Mouse (Mus musculus) liver, embryonic 12.5 days (tissue): ENCODE data around the gene Myl4. TPM values are rescaled to one million over a fixed set of nuclear protein-coding genes. Genes with fewer than 3 reads are reported as not detected.

ENCODE experiments used
- ATAC-seq: fragments of 200-750 bp; cut with Nextera tagmentation; 2 replicates; pipeline ENCODE4 v1.8.0; 2017; ENCODE audit warnings: moderate number of reproducible peaks, mild to moderate bottlenecking, moderate library complexity
- H3K27ac ChIP-seq: fragments of 300-500 bp; sonication (generic); 2 replicates; pipeline ENCODE4 v1.5.1; 2016; ENCODE audit warnings: mild to moderate bottlenecking
- H3K27me3 ChIP-seq: fragments of 300-500 bp; sonication (generic); replicated peaks from 2 replicates; pipeline ENCODE4 v1.6.1; 2016; ENCODE audit warnings: mild to moderate bottlenecking, moderate library complexity
- H3K36me3 ChIP-seq: fragments of 300-500 bp; sonication (generic); 2 replicates; pipeline ENCODE4 v1.6.1; 2016; ENCODE audit warnings: mild to moderate bottlenecking, moderate library complexity
- H3K4me1 ChIP-seq: fragments of 300-500 bp; sonication (generic); 2 replicates; pipeline ENCODE4 v1.6.1; 2016
- H3K4me2 ChIP-seq: fragments of 300-500 bp; sonication (generic); 2 replicates; pipeline ENCODE4 v1.6.1; 2016; ENCODE audit warnings: mild to moderate bottlenecking, moderate library complexity
- H3K4me3 ChIP-seq: fragments of 300-500 bp; sonication (generic); 2 replicates; pipeline ENCODE4 v1.5.1; 2016; ENCODE audit warnings: mild to moderate bottlenecking, moderate library complexity
- H3K9ac ChIP-seq: fragments of 300-500 bp; sonication (generic); 2 replicates; pipeline ENCODE4 v1.6.1; 2016; ENCODE audit warnings: mild to moderate bottlenecking, moderate library complexity
- H3K9me3 ChIP-seq: fragments of 300-500 bp; sonication (generic); replicated peaks from 2 replicates; pipeline ENCODE4 v1.6.1; 2016; ENCODE audit warnings: mild to moderate bottlenecking, moderate library complexity
- WGBS: fragments of 180-500 bp; shearing (Covaris S2); methylation state at CpG from one replicate; pipeline ENCODE4 v1.1.7; 2016; ENCODE audit not compliant: insufficient replicate concordance; 5-methylcytosine and 5-hydroxymethylcytosine counted together
- polyA plus RNA-seq: library from polyadenylated mRNA; unstranded; fragments of >200 nt; fragmentation: Nextera tagmentation; extraction: Ambion mirVana; gene quantifications from 2 replicates; pipeline ENCODE4 v1.2.1, GENCODE M21; 2016

The Myl4 gene
- polyA plus RNA-seq, 1 experiment from 2014 or later, result 1.5 TPM

- Histone ChIP-seq H3K4me3 (no peak overlapping the region), H3K36me3 (no peaks in the 10 kb centered on the region), H3K4me1 (no peaks in the 10 kb centered on the region), H3K4me2 (no peak overlapping the region), H3K27me3 (peaks cover 53% of the 10 kb centered on the region), H3K9me3 (no peaks in the 10 kb centered on the region), H3K27ac (no peak overlapping the region), H3K9ac (no peak overlapping the region)
- WGBS, result 40% methylated on average over 13 of the region's 13 CpGs
- no peak for ATAC-seq
Measured at GRCm38 (mm10) chr11:104582630-104583364, 32.3 kb downstream of the Myl4 start.

DNA sequence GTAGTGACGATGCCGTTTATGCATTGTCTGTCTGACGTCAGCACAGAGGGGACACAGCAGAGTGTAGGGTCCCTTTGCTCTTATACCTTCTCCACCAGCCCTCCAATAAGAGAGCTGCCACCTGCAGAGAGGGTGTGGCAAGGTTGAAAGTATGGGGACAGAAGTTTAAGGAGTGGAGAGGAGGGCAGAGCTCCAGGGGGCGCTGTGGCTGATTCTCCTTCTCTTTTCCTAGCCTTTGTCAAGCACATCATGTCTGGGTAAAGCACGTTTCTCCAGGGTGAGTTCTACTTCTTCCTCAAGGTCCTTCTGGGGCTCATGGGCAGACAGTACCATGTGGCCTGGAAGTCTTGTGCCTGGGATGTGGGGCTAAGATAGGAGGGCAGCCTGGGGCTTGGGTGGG, 35.0 kb downstream of the Myl4 start:
- H3K9ac ChIP-seq, result no peak overlapping the region
- no peak for ATAC-seq
- no peaks in the 10 kb centered on the region for H3K9me3 ChIP-seq
- WGBS, result 54% methylated on average over 5 of the region's 5 CpGs
- H3K4me3 ChIP-seq, result no peak overlapping the region
- peaks cover 30% of the 10 kb centered on the region for H3K27me3 ChIP-seq
- H3K4me1 ChIP-seq, result no peaks in the 10 kb centered on the region
- no peaks in the 10 kb centered on the region for H3K36me3 ChIP-seq
- H3K4me2 ChIP-seq, result no peak overlapping the region
- no peak overlapping the region for H3K27ac ChIP-seq

DNA sequence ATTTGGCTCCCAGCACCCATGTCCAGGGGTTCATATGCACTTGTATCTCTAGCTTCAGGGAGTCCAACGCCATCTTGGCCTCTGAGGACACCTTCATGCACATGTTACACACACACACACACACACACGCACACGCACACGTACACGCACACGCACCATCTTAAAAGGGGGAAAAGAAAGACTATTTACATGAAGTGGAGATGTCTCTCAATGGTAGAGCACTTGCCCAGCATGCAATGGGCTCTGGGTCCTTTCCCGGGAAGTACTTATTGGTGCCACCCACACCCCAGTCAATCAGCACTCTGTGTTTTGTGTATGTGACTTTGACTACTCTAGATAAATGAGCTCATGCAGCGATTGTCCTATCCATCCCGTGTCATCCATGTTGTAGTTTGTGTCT, 37.4 kb downstream of the Myl4 start:
- H3K36me3 ChIP-seq, result no peaks in the 10 kb centered on the region
- H3K9me3 ChIP-seq, result no peaks in the 10 kb centered on the region
- 90% methylated on average over 9 of the region's 9 CpGs for WGBS
- H3K27ac ChIP-seq, result no peak overlapping the region
- ATAC-seq, result no peak
- no peak overlapping the region for H3K4me3 ChIP-seq
- no peak overlapping the region for H3K9ac ChIP-seq
- H3K4me2 ChIP-seq, result no peak overlapping the region
- peaks cover 8% of the 10 kb centered on the region; the same call in 1 of the 2 replicates for H3K27me3 ChIP-seq
- H3K4me1 ChIP-seq, result no peaks in the 10 kb centered on the region

GRCm38 (mm10) chr11:104588513-104588912, 38.0 kb downstream of the Myl4 start:
- peaks cover 3% of the 10 kb centered on the region; the same call in 1 of the 2 replicates for H3K27me3 ChIP-seq

GRCm38 (mm10) chr11:104589570-104589969, 39.1 kb downstream of the Myl4 start:
- Histone ChIP-seq H3K36me3 (no peaks in the 10 kb centered on the region), H3K4me2 (no peak overlapping the region), H3K9me3 (no peaks in the 10 kb centered on the region), H3K9ac (no peak overlapping the region), H3K27me3 (peaks cover 2% of the 10 kb centered on the region; the same call in 1 of the 2 replicates), H3K27ac (no peak overlapping the region), H3K4me3 (no peak overlapping the region), H3K4me1 (no peaks in the 10 kb centered on the region)
- 41% methylated on average over 1 of the region's 1 CpGs for WGBS
- ATAC-seq, result no peak

More at GRCm38 (mm10) chr11:104588513-104588912, 38.0 kb downstream of the Myl4 start:
- whole genome bisulfite sequencing, result 75% methylated on average over 2 of the region's 2 CpGs
- Histone ChIP-seq H3K9me3 (no peaks in the 10 kb centered on the region), H3K4me3 (no peak overlapping the region), H3K36me3 (no peaks in the 10 kb centered on the region), H3K9ac (no peak overlapping the region), H3K4me1 (no peaks in the 10 kb centered on the region), H3K4me2 (no peak overlapping the region), H3K27ac (no peak overlapping the region)
- ATAC-seq, result no peak

DNA sequence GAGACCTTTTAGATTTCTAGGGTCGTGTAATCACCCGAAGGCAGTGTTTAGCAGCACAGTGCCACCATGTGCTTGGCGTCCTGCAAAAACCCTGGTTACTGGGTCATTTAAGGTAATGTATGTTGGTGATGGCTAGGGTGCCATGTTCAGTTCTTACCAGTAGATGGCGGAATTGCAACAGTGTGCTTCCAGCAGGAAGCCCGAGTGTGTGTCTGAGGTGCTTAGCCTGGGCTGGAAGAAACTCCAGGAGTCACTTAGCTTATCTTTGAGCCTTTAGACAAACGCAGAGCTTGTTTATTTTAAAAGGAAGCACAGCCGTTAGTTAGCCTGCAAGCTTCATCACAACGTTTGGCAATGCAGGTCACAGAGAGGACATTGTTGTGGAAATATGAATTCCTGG, 39.7 kb downstream of the Myl4 start:
- H3K4me1 ChIP-seq, result no peaks in the 10 kb centered on the region
- 0% methylated on average over 8 of the region's 8 CpGs for WGBS

GRCm38 (mm10) chr11:104592066-104592835, 41.8 kb downstream of the Myl4 start:
- Histone ChIP-seq H3K36me3 (no peaks in the 10 kb centered on the region), H3K9me3 (no peaks in the 10 kb centered on the region), H3K4me3 (no peak overlapping the region), H3K4me1 (peaks cover 10% of the 10 kb centered on the region), H3K27ac (no peak overlapping the region), H3K27me3 (peaks cover 12% of the 10 kb centered on the region; the same call in 1 of the 2 replicates), H3K4me2 (no peak overlapping the region), H3K9ac (no peak overlapping the region)
- 60% methylated on average over 13 of the region's 13 CpGs for WGBS
- ATAC-seq, result no peak

More for the DNA sequence above, 39.7 kb downstream of the Myl4 start:
- peak; percentile 71 for ATAC-seq
- Histone ChIP-seq H3K27ac (no peak overlapping the region), H3K9me3 (no peaks in the 10 kb centered on the region), H3K36me3 (no peaks in the 10 kb centered on the region), H3K4me3 (no peak overlapping the region), H3K27me3 (0 out of 2 replicates have a peak, but pooled peaks cover 2% of the 10 kb centered on the region), H3K4me2 (no peak overlapping the region), H3K9ac (no peak overlapping the region)

DNA sequence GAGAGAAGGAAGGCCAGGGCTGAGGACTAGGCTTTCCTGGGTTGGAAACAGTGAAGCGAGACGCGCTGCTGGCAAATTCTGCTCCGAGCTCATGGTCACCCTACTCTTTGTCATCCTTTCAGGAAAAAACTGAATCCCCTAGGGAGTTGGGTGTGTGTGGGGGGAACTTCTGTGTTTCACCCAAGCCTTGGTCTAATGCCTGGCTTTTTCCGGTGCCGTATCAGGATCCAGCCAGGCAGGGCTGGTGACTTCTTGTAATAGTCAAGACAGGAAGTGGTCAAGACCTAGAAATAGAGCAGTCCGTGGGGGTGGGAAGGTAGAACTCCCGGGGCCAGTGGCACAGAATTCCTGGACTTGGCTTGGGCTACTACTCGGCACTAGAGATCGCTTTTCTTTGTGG, 45.9 kb downstream of the Myl4 start:
- Histone ChIP-seq H3K9ac (no peak overlapping the region), H3K4me3 (no peak overlapping the region), H3K4me1 (peaks cover 10% of the 10 kb centered on the region), H3K4me2 (peak overlapping the region; percentile 19; the same call in 1 of the 2 replicates), H3K9me3 (no peaks in the 10 kb centered on the region), H3K27ac (0 out of 2 replicates have a peak overlapping the region, but pooled peaks have one; percentile 34), H3K36me3 (no peaks in the 10 kb centered on the region), H3K27me3 (peaks cover 22% of the 10 kb centered on the region; the same call in 1 of the 2 replicates)
- peak; percentile 30; the same call in 1 of the 2 replicates for ATAC-seq
- WGBS, result 13% methylated on average over 10 of the region's 10 CpGs

GRCm38 (mm10) chr11:104599265-104599945, 48.9 kb downstream of the Myl4 start:
- no peak for ATAC-seq
- H3K27ac ChIP-seq, result no peak overlapping the region
- 69% methylated on average over 13 of the region's 13 CpGs for WGBS

DNA sequence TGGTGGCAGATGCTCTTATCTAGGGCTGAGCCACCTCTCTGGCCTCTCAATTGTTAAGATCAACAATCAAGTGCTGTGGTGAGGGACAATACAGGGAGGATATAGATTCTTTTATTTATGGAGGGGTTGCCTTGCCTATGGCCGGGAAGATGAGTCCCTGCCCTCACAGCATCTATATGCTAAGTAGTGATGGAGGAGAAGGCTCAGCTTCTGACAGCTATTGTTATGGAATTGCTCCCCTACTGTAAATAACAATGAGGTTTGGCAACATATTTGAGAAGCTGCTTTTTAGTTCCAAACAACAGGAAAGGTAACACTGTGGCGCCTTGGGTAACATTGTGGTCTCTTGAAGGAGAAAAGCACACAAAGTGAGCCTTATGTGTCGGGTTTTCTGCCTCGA, 50.2 kb downstream of the Myl4 start:
- Histone ChIP-seq H3K4me2 (no peak overlapping the region), H3K4me3 (no peak overlapping the region), H3K27me3 (peaks cover 33% of the 10 kb centered on the region), H3K9me3 (no peaks in the 10 kb centered on the region), H3K4me1 (peaks cover 10% of the 10 kb centered on the region), H3K36me3 (no peaks in the 10 kb centered on the region), H3K9ac (no peak overlapping the region), H3K27ac (no peak overlapping the region)
- WGBS, result 53% methylated on average over 4 of the region's 4 CpGs
- no peak for ATAC-seq

More at GRCm38 (mm10) chr11:104599265-104599945, 48.9 kb downstream of the Myl4 start:
- Histone ChIP-seq H3K27me3 (peaks cover 22% of the 10 kb centered on the region; the same call in 1 of the 2 replicates), H3K4me1 (peaks cover 10% of the 10 kb centered on the region), H3K4me2 (no peak overlapping the region), H3K36me3 (no peaks in the 10 kb centered on the region), H3K9ac (no peak overlapping the region), H3K4me3 (no peak overlapping the region), H3K9me3 (no peaks in the 10 kb centered on the region)

DNA sequence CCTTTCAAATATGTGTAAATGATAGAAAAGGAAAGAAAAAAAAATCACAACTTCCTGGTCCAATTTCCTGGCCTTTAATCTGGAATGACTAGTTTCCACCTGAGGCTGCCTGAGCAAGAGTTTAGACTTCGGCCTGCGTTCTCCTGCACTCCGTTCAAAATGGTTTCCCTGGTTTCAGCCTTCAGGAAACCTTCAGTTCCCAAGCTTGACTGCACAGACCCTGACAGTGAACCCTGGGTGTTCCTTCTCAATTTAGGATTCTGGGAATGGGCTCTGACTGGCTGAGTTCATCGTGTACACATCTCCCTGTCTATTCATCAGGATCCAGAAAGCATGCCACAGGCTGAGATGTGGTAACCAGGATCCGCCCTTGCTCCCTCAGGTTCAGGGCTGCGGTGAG, 53.7 kb downstream of the Myl4 start:
- no peak overlapping the region for H3K27ac ChIP-seq
- H3K36me3 ChIP-seq, result no peaks in the 10 kb centered on the region
- peaks cover 15% of the 10 kb centered on the region for H3K4me1 ChIP-seq
- WGBS, result 72% methylated on average over 6 of the region's 6 CpGs
- H3K4me3 ChIP-seq, result no peak overlapping the region
- no peak for ATAC-seq
- no peak overlapping the region for H3K4me2 ChIP-seq
- peaks cover 53% of the 10 kb centered on the region for H3K27me3 ChIP-seq
- H3K9me3 ChIP-seq, result no peaks in the 10 kb centered on the region
- H3K9ac ChIP-seq, result no peak overlapping the region
